Mouse (Mus musculus) 416B (cell line): Measurements from ENCODE around the gene Xpo5.
A peak's percentile ranks its signal among the peaks of the same experiment; 100 is the strongest.

Source experiments
- DNase-seq: peaks from one replicate; pipeline ENCODE4 v3.0.0; 2011; ENCODE audit warnings: low read depth

The Xpo5 gene

DNA sequence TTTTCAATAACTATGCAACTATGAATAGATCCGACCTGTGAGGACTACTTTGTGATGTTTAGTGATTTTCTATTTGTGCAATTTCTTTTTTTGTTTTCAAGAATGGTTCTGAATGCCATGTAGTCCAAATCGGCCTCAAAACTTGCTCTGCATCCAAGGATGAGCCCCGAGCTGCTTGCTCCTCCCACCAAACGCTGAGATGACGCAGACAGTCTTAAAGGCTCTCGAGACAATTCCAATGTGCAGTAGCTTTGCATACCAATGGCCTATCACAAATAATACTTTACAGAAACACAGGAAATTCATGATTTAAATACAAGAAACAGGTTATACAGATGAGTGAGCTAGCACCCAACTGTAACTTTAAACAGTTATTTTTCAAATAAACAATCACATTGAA is 1.4 kb upstream of the Xpo5 start:
- peak; percentile 75 for DNase-seq

DNA sequence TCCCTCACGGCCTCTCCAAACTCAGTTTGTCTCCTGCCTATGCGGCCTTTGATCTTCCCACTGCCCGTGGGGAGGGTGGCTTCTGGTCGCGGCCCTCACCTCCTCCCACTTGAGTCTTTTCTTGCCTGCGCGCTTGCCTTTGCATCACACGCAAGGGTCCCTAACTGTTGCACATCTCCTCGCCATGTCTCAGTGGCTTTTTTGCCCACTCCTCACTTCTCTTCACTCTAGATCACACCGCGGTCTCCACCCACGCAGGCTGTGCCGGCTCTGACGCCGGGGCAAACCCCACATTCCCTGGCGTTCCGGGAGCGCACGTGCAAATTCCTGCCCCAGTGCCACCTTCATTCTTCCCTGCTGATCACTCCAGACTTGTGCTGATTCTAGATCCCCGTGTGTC is 496 bp downstream of the Xpo5 start:
- no peak for DNase-seq

DNA sequence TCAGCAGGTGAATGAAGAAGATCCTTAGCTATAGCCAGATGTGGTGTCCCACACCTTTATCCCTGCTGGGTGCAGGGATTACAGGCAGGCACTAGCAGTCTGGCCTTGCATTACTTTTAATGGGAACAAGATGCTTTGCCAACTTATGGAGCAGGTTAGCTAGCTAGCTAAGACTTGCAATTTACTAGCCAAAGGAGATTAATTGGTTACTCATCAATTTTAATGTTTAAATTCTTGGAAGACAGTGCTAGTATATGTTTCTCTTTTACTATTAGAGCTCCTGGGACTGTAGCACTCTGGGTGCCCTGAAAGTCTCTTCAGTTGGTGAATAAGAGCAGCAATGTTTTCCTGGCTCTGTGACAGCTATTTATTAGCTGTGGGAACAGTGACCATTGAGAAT is 4.1 kb downstream of the Xpo5 start:
- DNase-seq: no peak

DNA sequence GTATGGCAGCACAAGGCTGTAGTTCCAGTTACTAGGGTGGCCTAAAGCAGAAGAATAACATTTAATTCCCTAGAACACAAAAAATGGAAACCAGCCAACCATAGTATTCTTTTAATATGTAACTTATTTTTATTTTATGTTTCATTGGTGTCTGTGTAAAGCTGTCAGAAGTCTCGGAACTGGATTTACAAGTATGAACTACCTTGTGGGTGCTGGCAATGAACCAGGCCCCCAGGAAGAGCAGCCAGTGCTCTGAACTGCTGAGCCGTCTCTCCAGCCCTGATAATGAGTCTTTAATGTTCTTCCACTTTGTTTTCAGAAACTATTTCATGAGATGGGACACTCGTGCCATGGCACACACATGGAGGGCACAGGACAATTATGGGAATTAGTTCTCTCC is 8.0 kb downstream of the Xpo5 start:
- DNase-seq: no peak

DNA sequence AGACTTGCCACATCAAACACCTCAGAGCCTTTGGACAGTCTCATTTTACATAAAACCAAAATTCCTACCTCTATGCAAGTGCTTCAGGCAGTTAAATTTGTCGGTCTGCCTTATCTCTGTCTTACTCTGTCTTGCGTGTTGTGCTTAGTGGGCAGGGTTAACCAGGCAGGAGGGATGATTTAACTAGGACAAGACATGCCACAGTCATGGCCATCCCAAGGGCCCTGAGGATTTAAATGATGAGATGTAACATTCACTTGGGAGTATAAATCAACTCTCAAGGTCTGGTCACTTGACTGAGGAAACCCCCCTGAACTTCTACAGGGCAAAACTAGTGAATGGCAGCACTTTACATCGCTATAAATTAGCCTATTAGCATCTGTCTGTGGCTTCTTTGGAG is 19.0 kb downstream of the Xpo5 start:
- no peak for DNase-seq

DNA sequence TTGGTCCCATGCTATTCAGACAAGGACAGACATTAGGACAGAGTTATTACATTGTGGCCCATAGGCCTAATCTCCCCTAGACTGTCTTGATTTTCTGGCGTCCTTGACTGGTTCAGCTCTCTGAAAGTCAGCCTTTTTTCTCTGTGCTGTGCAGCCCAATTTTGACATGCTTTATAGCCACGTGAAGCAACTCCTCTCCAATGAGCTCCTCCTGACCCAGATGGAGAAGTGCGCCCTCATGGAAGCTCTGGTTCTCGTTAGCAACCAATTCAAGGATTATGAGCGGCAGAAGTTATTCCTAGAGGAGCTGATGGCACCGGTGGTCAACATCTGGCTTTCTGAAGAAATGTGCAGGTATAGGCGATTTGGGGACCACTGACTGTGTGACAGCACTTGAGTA is 25.0 kb downstream of the Xpo5 start:
- DNase-seq: no peak

DNA sequence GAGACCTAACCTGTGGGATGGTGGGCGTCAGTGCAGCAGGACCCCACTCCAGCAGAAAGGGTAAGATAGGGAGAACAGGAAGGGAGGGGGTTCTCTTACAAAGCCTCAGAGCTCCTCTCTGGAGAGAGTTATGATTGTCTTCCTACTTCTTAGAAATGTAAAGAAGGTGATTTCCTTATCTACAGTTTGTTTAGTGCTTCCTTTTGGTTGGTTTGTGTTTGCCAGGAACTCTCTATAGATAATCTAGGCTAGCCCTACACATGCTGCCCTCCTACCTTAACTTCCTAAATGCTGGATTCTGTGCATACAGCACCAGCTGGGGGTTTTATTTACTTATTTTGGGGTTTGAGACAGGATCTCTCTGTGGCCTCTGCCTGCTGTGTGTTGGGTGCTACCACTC is 33.5 kb downstream of the Xpo5 start:
- DNase-seq: no peak

DNA sequence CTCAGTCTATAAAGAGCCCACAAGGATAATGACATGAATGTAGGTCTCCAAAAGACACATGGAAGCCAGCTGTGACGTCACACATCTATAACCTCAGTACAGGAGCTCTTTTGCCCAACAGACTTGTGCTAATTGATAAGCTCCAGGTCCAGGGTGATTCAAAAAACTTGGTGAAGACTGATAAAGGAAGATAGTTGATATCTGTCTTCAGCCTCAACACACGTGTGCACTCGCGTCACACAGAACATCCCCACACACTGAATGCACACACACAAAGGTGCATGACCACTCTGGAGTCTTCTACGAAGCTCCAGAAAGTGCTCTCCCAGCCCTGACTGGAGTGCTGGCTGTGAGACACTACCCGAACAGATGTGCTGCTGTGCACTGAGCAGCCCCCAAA is 34.5 kb downstream of the Xpo5 start:
- DNase-seq: no peak

DNA sequence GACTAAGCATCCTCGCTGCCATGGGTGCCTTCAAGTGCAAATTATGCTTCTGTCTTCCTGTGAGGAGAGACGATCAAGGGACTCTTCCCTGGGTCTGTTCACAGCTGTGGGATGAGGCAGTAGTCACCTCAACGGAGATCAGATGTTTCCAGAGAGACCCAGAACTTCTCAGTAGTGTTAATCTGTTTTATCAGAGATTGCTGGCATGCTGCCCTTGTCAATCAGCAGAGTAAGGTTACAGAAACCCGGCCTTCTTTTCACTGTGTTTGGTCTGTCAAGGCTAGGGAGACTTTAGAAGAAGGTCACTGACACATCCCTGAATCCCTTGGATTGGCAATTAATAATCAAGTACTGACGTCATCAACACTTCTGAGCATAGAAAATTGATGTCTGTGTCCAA is 34.9 kb downstream of the Xpo5 start:
- DNase-seq: no peak

DNA sequence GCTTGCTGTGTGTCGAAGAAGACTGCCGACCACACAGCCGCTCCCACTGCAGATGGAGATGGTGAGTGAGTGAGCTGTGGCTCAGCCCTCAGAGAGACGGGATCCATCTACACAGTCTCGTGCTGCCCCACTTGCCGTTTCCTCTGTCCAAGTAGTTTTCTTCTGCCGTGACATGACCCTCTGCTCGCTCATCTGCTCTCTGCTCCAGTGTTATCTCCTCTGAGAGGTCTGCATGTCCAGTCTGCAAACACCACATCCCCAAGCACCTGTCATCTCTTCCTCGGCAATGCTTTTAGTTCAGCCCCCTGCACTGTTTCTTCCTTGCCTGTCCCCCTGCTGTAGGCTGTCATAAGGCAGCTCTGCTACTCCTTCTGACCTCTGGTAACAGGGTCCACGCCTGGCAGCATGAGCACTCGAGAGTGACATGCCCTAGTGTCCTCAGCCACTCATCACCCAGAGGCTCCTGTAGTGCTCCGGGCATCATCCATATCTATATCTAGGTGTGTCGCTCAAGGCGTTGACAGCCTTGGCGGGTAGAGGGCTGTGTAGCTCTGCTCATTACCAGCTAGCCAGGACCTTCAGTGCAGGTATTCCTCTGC is 37.0 kb downstream of the Xpo5 start:
- no peak for DNase-seq

DNA sequence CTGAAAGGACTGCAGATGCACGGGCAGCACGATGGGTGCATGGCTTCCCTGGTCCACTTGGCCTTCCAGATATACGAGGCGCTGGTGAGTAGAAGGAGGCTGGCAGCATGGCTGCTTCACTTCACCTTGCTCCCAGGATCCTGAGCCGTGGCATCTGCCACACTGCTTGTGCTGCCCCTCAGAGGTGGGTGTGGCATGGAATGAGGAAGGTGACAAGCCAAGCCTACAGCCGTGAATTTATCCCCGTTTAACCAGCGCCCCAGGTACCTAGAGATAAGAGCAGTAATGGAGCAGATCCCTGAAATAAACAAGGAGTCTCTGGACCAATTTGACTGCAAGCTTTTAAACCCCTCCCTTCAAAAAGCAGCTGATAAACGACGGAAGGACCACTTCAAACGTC is 38.9 kb downstream of the Xpo5 start:
- no peak for DNase-seq

DNA sequence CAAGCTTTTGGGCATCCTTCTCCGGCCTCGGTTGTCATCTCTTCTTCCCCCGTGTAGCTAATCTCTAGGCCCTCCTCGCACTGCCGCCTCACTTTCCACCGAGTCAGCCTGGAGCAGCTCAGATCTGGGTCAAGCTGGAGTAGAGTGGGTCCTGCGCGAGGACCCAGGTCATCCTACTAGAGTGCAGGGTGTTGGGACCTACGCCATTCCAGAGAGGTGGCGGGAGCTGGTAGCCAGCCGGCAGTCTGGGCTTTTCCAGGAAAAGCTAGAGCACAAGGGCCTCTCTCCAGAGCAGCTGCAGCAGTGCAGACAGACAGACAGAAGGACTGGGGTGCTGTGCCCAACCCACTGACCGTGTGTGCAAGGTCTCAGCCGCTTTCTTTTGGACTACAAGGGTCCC is 39.7 kb downstream of the Xpo5 start:
- no peak for DNase-seq

DNA sequence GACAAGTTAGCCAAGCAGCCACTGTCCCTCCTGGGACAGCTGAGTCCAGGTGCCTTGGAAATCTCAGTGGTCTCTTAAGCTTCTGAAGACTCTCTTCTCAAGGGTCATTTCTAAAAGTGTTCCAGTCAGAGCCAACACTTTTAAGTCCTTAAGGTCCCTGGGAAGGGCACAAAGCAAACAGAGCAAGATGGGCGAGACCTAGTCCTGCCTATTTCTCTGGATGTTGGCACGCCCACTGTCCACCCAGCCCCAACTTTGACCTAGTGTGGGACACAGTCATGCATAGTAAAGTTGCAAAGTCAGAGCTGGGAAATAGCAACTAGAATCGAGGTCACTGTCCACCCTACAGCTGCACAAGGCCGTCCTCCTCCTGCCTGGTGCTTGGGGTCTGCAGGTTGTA is 40.4 kb downstream of the Xpo5 start:
- DNase-seq: no peak

DNA sequence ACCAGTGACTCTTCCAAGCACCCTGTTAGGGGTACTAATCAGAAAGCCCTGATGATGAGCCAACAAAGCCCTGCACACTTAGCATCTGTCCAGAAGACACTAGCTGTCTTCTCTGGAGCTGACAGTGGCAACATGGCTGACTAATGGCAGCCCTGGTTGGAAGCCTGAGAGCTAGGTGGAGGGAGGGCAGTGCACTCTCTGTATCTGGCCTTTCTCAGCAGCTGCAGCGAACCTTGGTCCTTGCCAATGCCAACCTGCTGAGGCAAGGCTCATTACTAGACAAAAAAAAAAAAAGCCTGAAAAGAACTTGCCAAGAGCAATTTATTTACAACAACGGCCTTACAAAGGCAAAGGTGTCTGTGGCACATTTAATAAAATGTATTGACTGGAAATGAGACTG is 41.0 kb downstream of the Xpo5 start:
- DNase-seq: no peak

DNA sequence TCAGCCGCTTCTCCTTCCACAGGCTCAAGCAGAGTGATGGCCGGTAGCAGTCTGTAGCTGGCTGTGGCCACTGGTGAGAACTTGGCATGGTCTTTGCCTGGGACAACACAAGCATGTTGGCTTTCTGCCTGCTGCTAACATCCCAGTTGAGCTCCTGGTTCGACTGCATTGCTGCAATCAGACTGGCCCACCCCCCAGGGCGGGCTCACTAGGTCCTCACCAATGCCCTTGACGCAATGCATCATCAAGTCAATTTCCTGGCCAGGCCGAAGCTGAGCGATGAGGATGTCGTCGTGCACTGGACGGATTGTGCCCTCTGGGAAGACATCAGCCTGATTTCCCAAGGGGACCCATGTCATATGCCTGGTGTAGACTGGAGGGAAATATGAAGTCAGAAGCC is 42.0 kb downstream of the Xpo5 start:
- DNase-seq: no peak

DNA sequence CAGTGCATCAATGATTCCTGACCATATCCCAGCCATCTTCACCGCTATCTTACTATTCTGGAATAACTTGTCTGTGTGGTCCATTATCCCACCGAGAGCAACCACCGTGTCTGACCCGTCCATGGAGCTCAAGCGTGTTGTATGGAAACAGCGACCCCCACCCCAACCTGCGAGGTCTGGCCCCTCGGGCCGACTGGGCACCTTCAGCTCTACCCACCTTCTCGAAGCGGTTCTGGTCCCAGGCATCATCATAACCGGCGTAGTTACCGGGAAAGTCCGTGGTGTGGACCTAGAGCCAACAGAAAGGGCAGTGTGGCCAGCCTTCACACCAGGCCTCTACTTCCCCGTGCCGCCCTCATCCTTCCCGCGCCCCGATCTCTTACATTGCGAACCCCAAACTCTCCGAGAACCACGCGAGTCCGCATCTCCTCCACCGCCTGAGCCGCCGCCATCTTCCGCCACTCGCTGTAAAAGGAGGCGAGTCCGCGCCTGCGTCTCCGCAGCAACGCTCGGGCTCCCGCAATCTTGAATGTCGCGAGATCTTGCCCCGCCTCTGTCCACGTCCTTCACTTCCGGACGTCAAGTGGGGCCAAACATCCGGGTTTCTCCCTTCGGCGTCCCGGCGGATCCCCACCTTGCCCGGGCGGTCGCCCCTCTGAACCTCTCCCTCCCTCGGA is 45.1 kb downstream of the Xpo5 start, which contains the start of the genes Polr1c and Yipf3:
Gene Polr1c (minus strand): TSS at position 543 of the 677 bp plus-strand sequence.
Gene Yipf3 (plus strand): TSS at position 569 of the 677 bp plus-strand sequence.
- peak; percentile 94 for DNase-seq

DNA sequence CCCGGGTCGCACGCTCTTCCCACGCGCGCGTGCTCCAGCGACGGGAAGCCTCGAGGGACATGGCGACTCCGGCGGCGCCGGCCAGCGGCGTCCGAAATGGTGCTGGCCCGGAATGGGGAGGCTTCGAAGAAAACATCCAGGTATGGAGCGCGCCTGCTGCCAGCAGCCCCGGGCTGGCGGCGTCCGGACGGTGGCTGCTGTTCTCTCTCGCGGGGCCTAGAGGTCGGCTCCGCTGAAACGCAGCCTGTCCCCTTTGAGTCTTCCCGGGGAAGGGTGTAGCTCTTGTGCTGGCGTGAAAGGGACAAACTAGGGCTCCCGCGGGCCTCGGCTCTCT is 45.6 kb downstream of the Xpo5 start:
- no peak for DNase-seq

DNA sequence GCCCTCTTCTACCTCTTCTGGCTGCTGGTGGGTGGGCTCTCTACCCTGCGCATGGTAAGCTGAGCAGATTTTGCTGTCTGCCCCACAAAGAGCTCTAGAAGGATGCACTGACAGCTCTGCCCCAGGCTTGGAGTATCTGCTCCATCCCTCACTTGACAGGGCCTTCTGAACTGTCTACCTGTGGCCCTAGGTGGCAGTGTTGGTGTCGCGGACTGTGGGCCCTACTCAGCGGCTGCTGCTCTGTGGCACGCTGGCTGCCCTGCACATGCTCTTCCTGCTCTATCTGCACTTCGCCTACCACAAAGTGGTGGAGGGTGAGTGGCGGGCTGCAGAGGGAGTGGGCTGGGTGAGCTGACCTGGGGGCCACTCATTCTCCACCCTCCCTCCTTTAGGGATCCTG is 48.6 kb downstream of the Xpo5 start:
- peak; percentile 19 for DNase-seq

DNA sequence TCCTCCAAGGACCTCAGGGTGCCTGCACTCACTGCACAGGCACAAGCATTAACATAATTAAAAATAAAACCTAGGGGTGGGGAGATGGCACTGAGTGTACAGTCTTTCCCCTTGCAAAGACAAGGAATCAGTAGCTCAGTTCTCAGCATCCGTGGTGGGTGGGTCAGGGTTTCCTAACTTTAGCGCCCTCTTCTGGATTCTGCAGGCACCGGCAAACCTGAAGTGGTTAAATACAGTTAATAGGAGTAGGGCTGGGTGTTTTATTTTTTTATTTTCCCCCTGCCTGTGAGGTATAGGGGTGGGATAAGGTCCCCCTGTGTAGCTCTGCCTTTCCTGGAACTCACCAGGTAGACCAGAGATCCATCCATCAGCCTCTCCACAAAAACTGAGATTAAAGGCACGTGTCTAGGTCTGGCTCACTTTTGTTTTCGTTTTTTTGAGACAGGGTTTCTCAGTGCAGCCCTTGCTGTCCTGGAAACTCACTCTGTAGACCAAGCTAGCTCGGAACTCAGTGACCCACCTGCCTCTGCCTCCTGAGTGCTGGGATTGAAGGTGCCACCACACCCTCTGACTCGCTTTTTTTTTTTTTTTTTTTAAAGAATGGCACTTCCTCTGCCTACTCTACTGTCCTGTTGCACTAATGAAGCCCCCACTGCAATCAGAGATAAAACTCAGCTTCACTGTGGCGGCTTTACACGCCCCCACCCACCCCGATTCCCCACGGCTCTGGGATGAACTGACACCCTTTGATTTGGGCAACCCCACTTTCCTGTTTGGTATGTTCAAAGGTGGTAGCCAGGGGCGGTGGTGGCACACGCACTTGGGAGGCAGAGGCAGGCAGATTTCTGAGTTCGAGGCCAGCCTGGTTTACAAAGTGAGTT is 50.2 kb downstream of the Xpo5 start:
- peak; percentile 79 for DNase-seq

DNA sequence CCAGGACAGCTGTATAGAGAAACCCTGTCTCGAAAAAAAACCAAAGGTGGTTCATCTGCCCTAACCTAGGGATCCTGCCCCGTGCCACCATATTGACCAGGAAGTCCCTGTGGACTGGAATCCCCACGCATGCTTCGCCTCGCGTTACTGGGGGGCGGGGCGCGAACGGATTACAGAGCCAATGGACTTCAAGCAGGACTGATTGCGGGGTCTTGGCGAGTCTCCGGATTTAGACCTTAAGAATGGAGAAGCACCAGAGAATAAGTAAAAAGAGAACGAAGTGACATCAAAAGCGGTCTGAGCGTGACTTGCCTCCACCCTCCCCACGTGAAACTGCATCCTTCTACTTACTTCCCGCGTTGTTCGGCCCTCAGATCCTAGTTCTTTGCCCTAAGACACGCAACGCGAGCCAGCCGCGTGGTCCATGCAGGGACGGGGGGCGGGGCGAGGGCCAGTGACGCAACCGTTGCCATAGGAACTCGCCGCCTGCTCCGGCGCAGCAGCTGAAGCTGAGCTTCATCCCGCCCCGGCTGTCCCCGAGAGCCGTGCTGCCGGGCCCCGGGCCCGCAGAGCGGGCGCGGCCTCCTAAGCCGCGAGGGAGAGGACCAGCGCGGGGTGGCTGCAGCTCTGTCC is 51.0 kb downstream of the Xpo5 start, which contains the start of gene Lrrc73:
Gene Lrrc73 (plus strand): TSS at position 80 of the 633 bp plus-strand sequence.
- DNase-seq: peak; percentile 86

DNA sequence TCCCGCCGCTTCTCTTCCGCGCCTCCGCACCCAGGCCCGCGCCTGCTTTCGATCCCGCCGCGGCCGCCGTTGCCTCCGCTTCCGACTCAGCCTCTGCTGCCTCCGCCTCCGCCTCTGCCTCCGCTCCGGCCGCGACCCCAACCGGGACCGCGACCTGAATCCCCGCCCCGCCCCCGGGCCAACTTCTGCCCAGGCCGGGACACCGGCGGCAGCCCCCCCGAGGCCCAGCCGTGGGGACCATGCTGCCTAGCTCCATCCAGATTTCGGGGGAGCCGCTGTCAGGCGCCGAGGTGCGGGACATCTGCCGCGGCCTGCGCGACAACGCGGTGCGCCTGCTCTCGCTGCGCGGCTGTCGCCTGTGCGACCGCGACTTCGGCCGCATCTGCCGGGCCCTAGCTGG is 51.5 kb downstream of the Xpo5 start:
- no peak for DNase-seq

DNA sequence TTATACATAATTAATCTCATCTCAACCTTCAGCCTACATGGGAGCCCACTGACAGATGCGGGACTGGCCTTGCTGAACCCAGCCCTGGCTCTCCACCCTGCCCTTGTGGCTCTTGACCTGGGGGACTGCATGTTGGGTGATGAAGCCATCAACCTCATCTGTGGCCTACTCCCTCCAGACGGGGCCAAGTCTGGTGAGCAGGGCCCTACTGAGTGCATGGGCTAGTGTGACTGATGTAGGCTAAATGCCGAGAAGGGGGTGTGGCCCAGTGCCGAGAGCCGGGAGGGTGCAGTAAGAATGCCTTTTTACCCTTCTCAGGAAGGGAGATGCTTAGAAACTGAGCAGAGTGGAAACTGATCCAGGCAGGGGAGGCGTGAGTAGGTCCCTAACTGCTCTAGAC is 52.6 kb downstream of the Xpo5 start:
- no peak for DNase-seq
